Mouse (Mus musculus) megakaryocyte, embryonic 14.5 days (primary cell): ENCODE measurements around the gene Ung. TPM values are rescaled to one million over a fixed set of nuclear protein-coding genes. Genes with fewer than 3 reads are reported as not detected.

Experiments
- H3K27me3 ChIP-seq: replicated peaks from 2 replicates; pipeline ENCODE3; 2012; ENCODE audit warnings: inconsistent platforms
- H3K36me3 ChIP-seq: replicated peaks from 2 replicates; pipeline ENCODE3; 2012; ENCODE audit warnings: low read length, inconsistent platforms, mixed read lengths
- H3K4me1 ChIP-seq: 2 replicates; pipeline ENCODE4 v1.6.1; 2012; ENCODE audit warnings: inconsistent platforms
- H3K4me3 ChIP-seq: replicated peaks from 2 replicates; pipeline ENCODE3; 2012; ENCODE audit warnings: moderate library complexity, mild to moderate bottlenecking, inconsistent platforms
- H3K9me3 ChIP-seq: 2 replicates; pipeline ENCODE4 v1.6.1; 2012; ENCODE audit warnings: inconsistent platforms
- FLI1 ChIP-seq: IDR thresholded peaks from 2 replicates; pipeline ENCODE4 v1.6.1; 2012; ENCODE audit warnings: low read length, inconsistent platforms, mixed read lengths
- GATA1 ChIP-seq: IDR thresholded peaks from 3 replicates; pipeline ENCODE4 v1.6.1; 2012; ENCODE audit warnings: mixed read lengths, low read length, inconsistent platforms, borderline replicate concordance
- polyA plus RNA-seq: library from polyadenylated mRNA; stranded (reverse); fragments of >175 nt; gene quantifications from 2 replicates; pipeline ENCODE4 v1.2.3, GENCODE M21; 2012; ENCODE audit warnings: low replicate concordance; ENCODE audit not compliant: insufficient read depth

Ung gene
- polyA plus RNA-seq, 1 experiment = 10.8 TPM

DNA sequence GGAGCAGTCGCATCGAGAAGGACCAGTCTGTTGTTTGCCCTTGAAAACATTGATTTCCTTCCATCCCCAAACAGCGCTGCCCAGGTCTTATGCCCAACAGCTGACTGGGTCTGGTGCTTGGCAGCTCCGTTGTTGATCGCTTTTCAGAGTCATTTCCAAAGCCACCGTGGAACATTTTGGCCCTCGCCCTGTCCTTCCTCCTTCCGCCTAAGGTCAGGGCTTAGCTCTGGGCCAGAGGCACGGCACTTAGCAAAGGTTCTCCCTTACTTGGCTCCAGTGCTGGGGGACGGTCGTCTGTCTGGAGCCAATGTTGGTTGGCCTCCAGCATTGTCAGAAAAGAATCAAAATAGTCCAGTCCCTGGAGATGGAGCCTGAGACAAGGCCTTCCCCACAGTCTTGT lies 49.4 kb downstream of the Ung start:
- Histone ChIP-seq H3K4me3 (no peak overlapping the region), H3K27me3 (peaks cover 7% of the 10 kb centered on the region), H3K4me1 (peaks cover 34% of the 10 kb centered on the region), H3K9me3 (peaks cover 5% of the 10 kb centered on the region), H3K36me3 (no peaks in the 10 kb centered on the region)
- TF ChIP-seq FLI1 = no peak
- TF ChIP-seq GATA1 = no peak

DNA sequence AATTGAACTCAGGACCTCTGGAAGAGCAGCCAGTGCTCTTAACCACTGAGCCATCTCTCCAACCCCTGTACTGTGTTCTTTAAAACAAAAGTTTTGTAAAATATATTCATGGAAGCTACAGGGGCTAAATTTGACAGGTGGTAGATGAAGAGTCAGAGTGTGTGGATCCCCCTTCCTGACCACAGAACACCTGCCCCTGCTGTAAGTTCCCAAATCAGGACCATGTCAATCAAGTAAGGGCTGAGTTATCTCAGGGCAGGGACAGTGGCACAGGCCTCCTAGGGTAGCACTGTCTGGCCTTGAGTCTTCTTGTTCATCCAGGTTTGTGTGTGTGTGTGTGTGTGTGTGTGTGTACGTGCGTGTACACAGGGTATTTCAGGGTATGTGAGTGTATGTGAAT lies 53.3 kb downstream of the Ung start:
- Histone ChIP-seq H3K9me3 (peaks cover 4% of the 10 kb centered on the region), H3K4me3 (no peak overlapping the region), H3K36me3 (no peaks in the 10 kb centered on the region), H3K4me1 (peaks cover 13% of the 10 kb centered on the region), H3K27me3 (peaks cover 12% of the 10 kb centered on the region)
- no peak for TF ChIP-seq FLI1
- TF ChIP-seq GATA1 = no peak

DNA sequence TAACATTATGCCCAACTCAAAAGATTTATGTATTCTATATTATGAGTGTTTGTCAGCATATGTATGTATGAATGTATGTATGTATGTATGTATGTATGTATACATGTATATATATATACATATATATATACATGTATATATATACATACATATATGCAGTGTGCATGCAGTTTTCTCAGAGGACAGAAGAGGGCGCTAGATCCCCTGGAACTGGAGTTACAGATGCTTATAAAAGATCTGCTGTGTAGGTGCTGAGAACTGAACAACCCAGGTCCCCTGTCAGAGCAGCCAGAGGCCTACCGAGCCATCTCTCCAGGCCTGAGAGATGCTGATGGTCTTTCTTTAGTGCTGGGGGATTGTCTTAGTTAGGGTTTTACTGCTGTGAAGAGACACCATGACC lies 56.9 kb downstream of the Ung start:
- Histone ChIP-seq H3K27me3 (peaks cover 23% of the 10 kb centered on the region), H3K9me3 (peaks cover 3% of the 10 kb centered on the region; the same call in 1 of the 2 replicates), H3K36me3 (no peaks in the 10 kb centered on the region), H3K4me1 (peaks cover 5% of the 10 kb centered on the region; the same call in 1 of the 2 replicates), H3K4me3 (no peak overlapping the region)
- TF ChIP-seq FLI1 = no peak
- no peak for TF ChIP-seq GATA1

Other genes starting within 250 kb of the Ung start
- 132 and 208 TPM in 2 replicates for gene Coro1c, start 221.6 kb upstream of the Ung start, polyA plus RNA-seq
- 2.9 and 3.9 TPM in 2 replicates for gene Ssh1, start 136.5 kb upstream of the Ung start, polyA plus RNA-seq
- not detected in 2 replicates for gene Dao, start 126.7 kb upstream of the Ung start, polyA plus RNA-seq
- 3.6 and 5.6 TPM in 2 replicates for gene Usp30, start 64.9 kb upstream of the Ung start, polyA plus RNA-seq
- 0.13 and 1.4 TPM in 2 replicates for gene Svop, start 38.8 kb upstream of the Ung start, polyA plus RNA-seq
- 5.6 and 11.6 TPM in 2 replicates for gene Alkbh2, start 2.2 kb upstream of the Ung start, polyA plus RNA-seq
- 0.48 TPM in 2 replicates for gene Acacb, start 16.1 kb downstream of the Ung start, polyA plus RNA-seq
- gene Foxn4, start 143.4 kb downstream of the Ung start, polyA plus RNA-seq = not detected in 2 replicates
- gene Myo1h, start 158.8 kb downstream of the Ung start, polyA plus RNA-seq = not detected in 2 replicates